Mouse (Mus musculus) megakaryocyte, embryonic 14.5 days (primary cell): ENCODE measurements around the gene Frmd4b.

Source experiments
- FLI1 ChIP-seq: IDR thresholded peaks from 2 replicates; pipeline ENCODE4 v1.6.1; 2012; ENCODE audit warnings: low read length, inconsistent platforms, mixed read lengths
- GATA1 ChIP-seq: IDR thresholded peaks from 3 replicates; pipeline ENCODE4 v1.6.1; 2012; ENCODE audit warnings: mixed read lengths, low read length, inconsistent platforms, borderline replicate concordance

- no peak for TF ChIP-seq GATA1
- no peak for TF ChIP-seq FLI1
These were observed 209.9 kb downstream of the Frmd4b start for GRCm38 (mm10) chr6:97407425-97407824.
